Mouse (Mus musculus) stomach, embryonic 15.5 days (tissue): ENCODE results near the gene Zkscan5. TPM values are rescaled to one million over a fixed set of nuclear protein-coding genes. Genes with fewer than 3 reads are reported as not detected.
A peak's percentile ranks its signal among the peaks of the same experiment; 100 is the strongest.

ENCODE experiments used
- ATAC-seq: fragments of 200-750 bp; cut with Nextera tagmentation; 2 replicates; pipeline ENCODE4 v1.8.0; 2017; ENCODE audit warnings: low read depth, moderate number of reproducible peaks, moderate TSS enrichment; ENCODE audit not compliant: insufficient read depth, low FRiP score
- H3K27ac ChIP-seq: fragments of 300-500 bp; sonication (generic); 2 replicates; pipeline ENCODE4 v1.5.1; 2015; ENCODE audit warnings: mild to moderate bottlenecking, inconsistent platforms
- H3K27me3 ChIP-seq: fragments of 300-500 bp; sonication (generic); replicated peaks from 2 replicates; pipeline ENCODE4 v1.6.1; 2015; ENCODE audit warnings: inconsistent platforms
- H3K36me3 ChIP-seq: fragments of 300-500 bp; sonication (generic); 2 replicates; pipeline ENCODE4 v1.6.1; 2015; ENCODE audit warnings: inconsistent platforms
- H3K4me1 ChIP-seq: fragments of 300-500 bp; sonication (generic); 2 replicates; pipeline ENCODE4 v1.6.1; 2015; ENCODE audit warnings: inconsistent platforms
- H3K4me2 ChIP-seq: fragments of 300-500 bp; sonication (generic); 2 replicates; pipeline ENCODE4 v1.6.1; 2015; ENCODE audit warnings: mild to moderate bottlenecking, inconsistent platforms
- H3K4me3 ChIP-seq: fragments of 300-500 bp; sonication (generic); replicated peaks from 2 replicates; pipeline ENCODE4 v1.5.1; 2015; ENCODE audit warnings: inconsistent platforms
- H3K9ac ChIP-seq: fragments of 300-500 bp; sonication (generic); 2 replicates; pipeline ENCODE4 v1.6.1; 2015; ENCODE audit warnings: inconsistent platforms
- H3K9me3 ChIP-seq: fragments of 300-500 bp; sonication (generic); 2 replicates; pipeline ENCODE4 v1.6.1; 2016; ENCODE audit warnings: inconsistent platforms
- WGBS: fragments of 180-500 bp; shearing (Covaris S2); methylation state at CpG from one replicate; pipeline ENCODE4 v1.1.7; 2015; 5-methylcytosine and 5-hydroxymethylcytosine counted together
- polyA plus RNA-seq: library from polyadenylated mRNA; unstranded; fragments of >200 nt; fragmentation: Nextera tagmentation; extraction: Ambion mirVana; gene quantifications from 2 replicates; pipeline ENCODE4 v1.2.1, GENCODE M21; 2015

Gene Zkscan5
- 10.4 and 12.1 TPM in 2 replicates for polyA plus RNA-seq

DNA sequence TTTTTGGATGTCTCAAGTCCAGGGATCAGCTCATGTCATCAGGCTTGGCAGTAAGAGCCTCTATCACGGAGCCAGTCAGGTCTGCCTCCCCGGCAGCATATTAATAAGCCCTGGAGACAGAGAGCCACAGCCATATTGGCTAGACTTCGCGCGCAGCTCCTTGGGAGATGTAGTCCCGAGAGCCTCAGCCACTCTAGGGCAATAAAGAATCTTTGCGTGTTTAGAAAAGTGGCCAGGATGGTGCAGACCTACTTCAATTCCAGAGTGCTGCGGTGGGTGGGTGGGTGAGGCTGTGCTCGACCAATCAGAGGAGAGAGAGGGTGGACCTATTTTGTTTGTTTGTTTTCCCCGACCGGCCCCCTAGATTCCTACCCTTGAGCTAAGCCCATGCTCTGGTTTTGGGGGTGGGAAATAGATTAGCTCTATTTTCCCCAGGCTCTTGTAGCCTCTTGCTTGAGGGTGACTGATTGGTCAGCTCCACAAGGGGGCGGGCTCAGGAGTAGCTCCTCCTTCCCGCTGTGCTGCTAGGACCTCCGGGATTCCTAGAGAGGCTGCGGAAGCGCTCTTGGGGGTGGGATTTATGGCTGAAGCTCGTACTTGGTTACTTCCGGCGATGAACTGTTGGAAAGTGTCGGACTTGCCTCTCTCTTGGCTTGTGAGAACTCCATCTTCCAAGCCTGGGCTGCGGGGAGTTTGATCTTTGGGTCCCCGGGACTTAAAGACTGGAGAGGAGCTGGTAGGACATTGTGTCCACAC is at the start of gene Zkscan5:
Gene Zkscan5, plus strand, starts transcription at position 627 of the 756 bp plus-strand sequence.
- peak within 1 kb of the TSS; percentile 67 for H3K4me3 ChIP-seq
- ATAC-seq = peak; percentile 98
- under 1% methylated on average over 22 of the region's 22 CpGs for WGBS
- no peaks in the 10 kb centered on the region for H3K27me3 ChIP-seq
- H3K4me1 ChIP-seq = peaks cover 17% of the 10 kb centered on the region
- H3K9me3 ChIP-seq = no peaks in the 10 kb centered on the region
- 0 out of 2 replicates have a peak, but pooled peaks cover 6% of the 10 kb centered on the region for H3K36me3 ChIP-seq
- peak within 1 kb of the TSS; percentile 93 for H3K27ac ChIP-seq
- H3K9ac ChIP-seq = peak within 1 kb of the TSS; percentile 60
- H3K4me2 ChIP-seq = peak within 1 kb of the TSS; percentile 75

DNA sequence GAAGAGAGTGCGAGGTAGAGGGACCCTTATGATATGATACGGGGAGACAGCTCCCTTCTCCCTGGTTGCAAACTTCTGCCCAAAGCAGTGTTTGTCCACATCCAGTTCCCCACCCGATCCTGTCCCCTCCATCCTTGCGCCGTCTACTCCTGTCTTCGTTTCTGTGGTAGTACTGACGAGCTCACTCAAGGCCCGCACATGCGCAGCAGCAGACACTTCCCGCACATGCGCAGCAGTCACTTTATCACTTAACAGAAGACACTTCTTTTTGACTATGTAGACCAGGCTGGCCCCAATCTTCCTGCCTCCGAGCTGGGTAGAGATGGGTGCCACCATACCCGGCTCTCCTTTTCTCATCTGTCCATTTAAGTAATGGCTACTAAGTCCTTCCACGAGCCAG is 43.0 kb upstream of the Zkscan5 start:
- no peak for ATAC-seq
- Histone ChIP-seq H3K27ac (no peak overlapping the region), H3K27me3 (no peaks in the 10 kb centered on the region), H3K36me3 (peaks cover 19% of the 10 kb centered on the region), H3K9ac (no peak overlapping the region), H3K9me3 (no peaks in the 10 kb centered on the region), H3K4me3 (no peak overlapping the region), H3K4me1 (peaks cover 4% of the 10 kb centered on the region; the same call in 1 of the 2 replicates), H3K4me2 (no peak overlapping the region)
- WGBS = 96% methylated on average over 14 of the region's 14 CpGs

DNA sequence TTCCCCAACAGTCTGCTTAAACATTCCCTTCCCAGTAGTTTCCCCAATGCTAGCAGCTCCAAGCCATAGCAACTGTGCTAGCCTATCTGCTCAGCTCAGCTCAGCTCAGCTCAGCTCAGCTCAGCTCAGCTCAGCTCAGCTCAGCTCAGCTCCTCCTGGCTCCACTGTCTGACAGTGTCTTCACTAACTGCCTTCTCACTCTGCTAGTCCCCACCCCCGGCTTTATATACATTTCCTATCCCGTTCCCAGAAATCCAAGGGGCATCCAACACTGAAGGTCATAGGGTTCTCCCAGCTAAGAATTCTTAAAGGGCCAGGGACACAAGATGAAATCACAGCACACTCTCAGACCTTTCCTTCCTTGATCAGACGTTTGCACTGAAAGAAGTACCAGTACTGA is 39.7 kb upstream of the Zkscan5 start:
- no peak for ATAC-seq
- H3K27ac ChIP-seq = no peak overlapping the region
- no peak overlapping the region for H3K4me2 ChIP-seq
- WGBS = 58% methylated on average over 3 of the region's 3 CpGs
- H3K27me3 ChIP-seq = no peaks in the 10 kb centered on the region
- H3K9ac ChIP-seq = no peak overlapping the region
- no peaks in the 10 kb centered on the region for H3K9me3 ChIP-seq
- peaks cover 14% of the 10 kb centered on the region; the same call in 1 of the 2 replicates for H3K4me1 ChIP-seq
- no peak overlapping the region for H3K4me3 ChIP-seq
- H3K36me3 ChIP-seq = 0 out of 2 replicates have a peak, but pooled peaks cover 6% of the 10 kb centered on the region

DNA sequence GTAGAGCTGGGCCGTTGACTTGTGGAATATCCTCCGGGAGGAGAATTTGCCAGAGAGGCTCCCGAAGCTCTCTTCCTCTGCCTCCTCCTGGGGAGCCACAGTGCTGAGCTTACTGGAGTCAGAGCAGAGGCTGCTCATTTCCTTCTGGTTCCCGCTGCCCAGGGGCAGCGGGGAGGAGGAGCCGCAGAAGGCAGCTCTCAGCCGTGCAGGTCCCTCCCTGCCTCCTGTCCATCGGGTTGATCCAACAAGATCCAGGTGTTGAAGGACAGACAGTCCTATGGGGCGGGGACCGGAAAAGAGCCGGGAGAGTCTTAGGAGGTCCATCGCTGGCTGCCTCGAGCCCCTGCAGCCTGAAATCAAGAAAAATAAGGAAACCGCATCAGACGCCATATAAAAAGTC is 39.2 kb upstream of the Zkscan5 start:
- WGBS = 83% methylated on average over 15 of the region's 15 CpGs
- Histone ChIP-seq H3K9ac (no peak overlapping the region), H3K4me1 (peaks cover 14% of the 10 kb centered on the region; the same call in 1 of the 2 replicates), H3K4me3 (no peak overlapping the region), H3K4me2 (no peak overlapping the region), H3K27ac (no peak overlapping the region), H3K9me3 (no peaks in the 10 kb centered on the region), H3K27me3 (no peaks in the 10 kb centered on the region), H3K36me3 (0 out of 2 replicates have a peak, but pooled peaks cover 4% of the 10 kb centered on the region)
- no peak for ATAC-seq

DNA sequence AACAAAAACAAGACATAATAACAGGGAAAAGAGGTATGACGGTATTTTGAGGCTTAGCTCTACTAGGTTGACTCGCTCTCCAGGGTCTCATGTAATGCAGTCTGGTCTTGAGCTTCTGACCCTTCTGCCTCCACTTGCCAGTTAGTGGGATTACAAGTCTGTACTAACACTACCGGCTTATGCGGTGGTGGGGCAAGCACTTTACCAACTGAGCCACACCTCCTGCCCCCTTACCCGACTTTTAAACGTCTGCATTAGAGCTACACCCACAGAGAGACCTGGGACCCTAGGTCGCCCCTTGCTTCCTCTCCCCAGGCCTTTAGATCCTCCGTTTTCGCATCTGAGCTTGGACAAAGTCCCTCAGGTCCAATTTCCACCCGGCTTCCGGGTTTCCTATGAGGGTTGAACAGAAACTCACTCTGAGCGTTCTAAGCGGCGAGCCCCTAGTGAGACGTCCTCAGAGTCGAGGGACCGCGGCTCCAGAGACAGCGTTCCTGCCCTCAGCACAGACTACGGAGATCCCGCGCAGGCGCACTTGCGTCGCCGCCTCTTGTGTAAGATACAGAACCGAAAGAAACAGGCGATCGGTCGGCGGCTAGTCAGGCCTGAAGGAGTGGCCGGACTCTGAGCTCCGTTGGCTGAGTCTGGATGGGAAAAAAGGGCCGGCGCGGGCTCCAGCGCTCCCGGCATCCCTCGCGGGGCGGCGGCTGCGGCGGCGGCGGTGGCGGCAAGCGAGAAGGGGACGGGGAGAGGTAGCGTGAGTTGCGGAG is 37.6 kb upstream of the Zkscan5 start, which contains the start of the genes Ptcd1 and Cpsf4:
Gene Ptcd1, minus strand, starts transcription at position 573 of the 770 bp plus-strand sequence.
Gene Cpsf4, plus strand, starts transcription at position 678 of the 770 bp plus-strand sequence.
- peak within 1 kb of the TSS; percentile 87 for H3K27ac ChIP-seq
- H3K9ac ChIP-seq = peak within 1 kb of the TSS; percentile 84
- peak within 1 kb of the TSS; percentile 95 for H3K4me3 ChIP-seq
- no peaks in the 10 kb centered on the region for H3K9me3 ChIP-seq
- peak; percentile 95 for ATAC-seq
- peak within 1 kb of the TSS; percentile 80 for H3K4me2 ChIP-seq
- 0 out of 2 replicates have a peak, but pooled peaks cover 14% of the 10 kb centered on the region for H3K36me3 ChIP-seq
- no peaks in the 10 kb centered on the region for H3K27me3 ChIP-seq
- H3K4me1 ChIP-seq = peaks cover 14% of the 10 kb centered on the region; the same call in 1 of the 2 replicates
- under 1% methylated on average over 46 of the region's 51 CpGs for WGBS

DNA sequence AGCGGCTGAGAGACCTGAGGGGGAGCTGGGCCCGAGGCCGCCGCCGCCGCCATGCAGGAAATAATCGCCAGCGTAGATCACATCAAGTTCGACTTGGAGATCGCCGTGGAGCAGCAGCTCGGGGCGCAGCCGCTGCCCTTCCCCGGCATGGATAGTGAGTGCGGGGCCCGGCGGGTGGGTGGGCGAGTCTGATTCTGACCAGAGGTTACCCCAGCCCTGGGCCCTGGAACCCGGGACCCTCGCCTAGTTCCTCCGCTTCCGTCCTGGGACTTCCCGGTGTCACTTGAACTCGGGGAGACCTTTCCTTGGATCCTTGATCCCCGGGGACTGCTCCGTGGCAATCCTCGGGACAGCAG is 37.1 kb upstream of the Zkscan5 start:
- 0 out of 2 replicates have a peak, but pooled peaks cover 18% of the 10 kb centered on the region for H3K36me3 ChIP-seq
- 0% methylated on average over 28 of the region's 28 CpGs for WGBS
- peak overlapping the region; percentile 84 for H3K9ac ChIP-seq
- H3K4me3 ChIP-seq = peak overlapping the region; percentile 95
- H3K27me3 ChIP-seq = no peaks in the 10 kb centered on the region
- ATAC-seq = peak; percentile 2; the same call in 1 of the 2 replicates
- peak overlapping the region; percentile 75 for H3K27ac ChIP-seq
- H3K9me3 ChIP-seq = no peaks in the 10 kb centered on the region
- H3K4me2 ChIP-seq = peak overlapping the region; percentile 76
- H3K4me1 ChIP-seq = peaks cover 14% of the 10 kb centered on the region; the same call in 1 of the 2 replicates

DNA sequence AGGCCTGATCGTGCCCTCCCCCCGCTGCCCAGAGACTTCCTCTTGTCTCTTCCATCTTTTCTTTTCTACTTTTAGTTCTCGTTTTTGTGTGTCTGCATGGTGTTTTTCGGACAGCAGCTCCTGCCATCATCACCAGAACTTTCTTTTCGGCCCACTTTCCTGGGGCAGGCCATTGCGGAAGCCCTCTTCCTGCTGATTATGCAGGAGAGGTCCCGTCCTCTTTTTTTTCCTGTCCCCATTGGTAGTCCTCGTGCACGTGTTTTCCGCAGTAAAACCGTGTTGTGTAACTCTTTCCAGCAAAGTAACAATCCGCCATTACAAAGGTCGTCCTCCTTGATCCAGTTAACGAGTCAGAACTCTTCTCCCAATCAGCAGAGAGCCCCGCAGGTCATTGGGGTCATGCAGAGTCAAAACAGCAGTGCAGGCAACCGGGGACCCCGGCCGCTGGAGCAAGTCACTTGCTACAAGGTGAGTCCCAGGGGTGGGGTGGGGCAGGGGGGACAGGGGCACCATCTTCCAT is 25.8 kb upstream of the Zkscan5 start:
- Histone ChIP-seq H3K9ac (no peak overlapping the region), H3K27me3 (no peaks in the 10 kb centered on the region), H3K27ac (no peak overlapping the region), H3K4me1 (no peaks in the 10 kb centered on the region), H3K9me3 (no peaks in the 10 kb centered on the region), H3K4me3 (no peak overlapping the region), H3K36me3 (peaks cover 84% of the 10 kb centered on the region), H3K4me2 (no peak overlapping the region)
- 83% methylated on average over 18 of the region's 18 CpGs for WGBS
- ATAC-seq = no peak

DNA sequence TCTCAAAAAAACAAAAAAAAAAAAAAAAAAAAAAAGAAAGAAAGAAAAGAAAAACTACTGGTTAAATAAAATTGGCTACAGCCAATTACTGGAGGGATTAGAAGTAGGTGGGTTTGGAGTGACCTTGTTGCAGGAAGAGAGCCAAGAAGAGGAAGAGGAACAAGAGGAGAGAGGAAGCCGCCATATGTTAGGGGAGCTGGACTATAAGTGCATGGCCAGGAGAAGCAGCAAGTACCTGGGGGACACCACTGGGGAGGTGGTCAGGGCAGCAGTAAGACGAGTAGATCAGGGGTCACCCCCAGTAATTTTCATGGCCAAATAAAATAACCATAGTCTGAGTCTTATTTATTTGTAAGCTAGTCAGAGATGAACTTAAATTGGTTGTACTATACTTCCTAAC is 19.1 kb upstream of the Zkscan5 start:
- Histone ChIP-seq H3K4me1 (peaks cover 10% of the 10 kb centered on the region), H3K4me2 (no peak overlapping the region), H3K27ac (no peak overlapping the region), H3K9ac (no peak overlapping the region), H3K4me3 (no peak overlapping the region), H3K27me3 (no peaks in the 10 kb centered on the region), H3K36me3 (peaks cover 62% of the 10 kb centered on the region), H3K9me3 (no peaks in the 10 kb centered on the region)
- ATAC-seq = no peak
- WGBS = 77% methylated on average over 2 of the region's 2 CpGs

DNA sequence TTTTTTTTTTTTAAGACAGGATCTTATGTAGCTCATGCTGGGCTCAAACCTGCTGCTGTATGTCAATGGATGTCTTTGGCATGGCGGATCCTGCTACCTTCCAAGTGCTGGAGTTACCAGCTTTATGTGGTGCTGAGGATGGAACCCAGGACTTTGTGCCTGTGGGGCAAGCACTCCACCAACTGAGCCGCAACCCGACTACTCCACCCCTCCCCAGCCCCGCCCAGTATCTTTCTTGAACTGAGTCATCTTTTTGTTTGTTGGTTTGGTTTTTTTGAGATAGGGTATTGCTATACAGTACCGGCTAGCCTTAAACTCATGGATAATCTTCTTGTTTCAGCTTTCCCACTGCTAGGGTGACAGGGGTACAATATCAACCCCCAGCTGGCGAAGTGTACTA is 14.9 kb upstream of the Zkscan5 start:
- Histone ChIP-seq H3K4me2 (peak overlapping the region; percentile 65), H3K27me3 (no peaks in the 10 kb centered on the region), H3K4me3 (0 out of 2 replicates have a peak overlapping the region, but pooled peaks have one; percentile 75), H3K9me3 (no peaks in the 10 kb centered on the region), H3K27ac (no peak overlapping the region), H3K36me3 (peaks cover 31% of the 10 kb centered on the region), H3K9ac (no peak overlapping the region), H3K4me1 (peaks cover 13% of the 10 kb centered on the region)
- no peak for ATAC-seq
- 84% methylated on average over 6 of the region's 6 CpGs for WGBS

DNA sequence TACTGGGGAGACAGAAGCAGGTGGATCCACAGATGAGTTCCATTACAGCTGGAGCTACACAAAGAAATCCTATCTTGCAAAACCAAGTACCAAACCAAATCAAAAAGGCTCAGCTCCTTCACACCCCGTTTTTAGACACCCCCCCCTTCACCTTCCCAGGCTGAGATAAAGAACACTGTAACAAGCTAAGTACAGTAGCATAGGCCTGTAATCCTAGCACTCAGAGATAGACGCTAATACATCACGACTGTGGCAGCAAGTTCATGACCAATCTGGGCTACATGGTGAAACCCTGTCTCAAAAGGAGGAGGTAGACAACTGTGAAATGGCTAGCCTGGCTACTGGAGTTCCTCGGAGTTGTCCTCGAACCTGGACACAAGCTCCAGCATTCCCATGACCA is 14.0 kb upstream of the Zkscan5 start:
- Histone ChIP-seq H3K4me2 (peak overlapping the region; percentile 65), H3K4me1 (peaks cover 13% of the 10 kb centered on the region), H3K36me3 (peaks cover 30% of the 10 kb centered on the region; the same call in 1 of the 2 replicates), H3K9me3 (no peaks in the 10 kb centered on the region), H3K4me3 (peak overlapping the region; percentile 75), H3K27me3 (no peaks in the 10 kb centered on the region), H3K27ac (peak overlapping the region; percentile 80; the same call in 1 of the 2 replicates), H3K9ac (peak overlapping the region; percentile 54)
- WGBS = 32% methylated on average over 5 of the region's 5 CpGs
- ATAC-seq = no peak

DNA sequence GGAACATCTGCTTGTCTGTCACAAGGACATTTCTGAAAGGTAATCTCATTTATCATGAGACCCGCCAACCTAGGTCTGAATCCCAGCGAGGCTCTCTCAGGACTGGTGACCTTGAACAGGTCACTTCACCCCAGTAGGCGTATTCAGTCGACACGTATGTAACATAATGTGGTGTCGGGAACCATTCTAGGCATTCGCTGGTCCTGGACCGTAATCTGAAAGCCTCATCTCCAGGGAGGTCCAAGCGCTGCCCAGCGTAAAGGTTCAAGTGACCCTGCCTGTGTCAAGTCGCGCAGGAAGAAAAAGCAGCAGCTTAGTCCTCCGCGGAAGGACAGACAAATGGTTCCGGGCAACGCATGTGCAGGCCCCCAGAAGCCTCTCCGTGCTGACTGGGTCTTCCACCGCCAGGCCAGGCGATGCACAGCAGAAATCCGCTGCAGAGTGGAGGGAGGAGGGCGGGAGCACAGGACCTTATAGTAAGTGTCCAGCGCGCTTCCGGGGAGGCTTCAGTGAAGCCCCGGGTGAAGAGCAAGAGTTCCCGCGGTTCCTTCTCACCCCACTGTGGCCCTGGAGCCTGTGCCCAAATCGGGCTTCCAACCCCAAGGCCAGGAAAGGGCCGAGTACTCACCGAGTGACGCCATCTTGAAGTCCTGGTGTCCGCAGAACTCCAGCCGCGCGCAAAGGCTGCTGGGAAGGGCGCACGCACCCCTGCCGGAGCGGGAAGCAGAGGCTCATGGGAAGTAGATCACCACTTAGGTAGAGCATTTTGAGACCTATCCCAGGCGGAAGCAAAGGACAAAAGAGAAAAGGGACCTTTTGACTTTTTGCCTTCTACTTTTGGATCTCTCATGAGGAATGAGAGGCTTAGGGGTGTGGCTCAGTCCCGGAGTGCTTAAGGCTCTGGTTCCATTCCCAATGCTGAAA is 13.2 kb upstream of the Zkscan5 start:
- WGBS = under 1% methylated on average over 41 of the region's 41 CpGs
- peak overlapping the region; percentile 65 for H3K4me2 ChIP-seq
- peak overlapping the region; percentile 75 for H3K4me3 ChIP-seq
- peak overlapping the region; percentile 54 for H3K9ac ChIP-seq
- no peaks in the 10 kb centered on the region for H3K27me3 ChIP-seq
- peak; percentile 89 for ATAC-seq
- H3K27ac ChIP-seq = peak overlapping the region; percentile 80
- H3K36me3 ChIP-seq = 0 out of 2 replicates have a peak, but pooled peaks cover 29% of the 10 kb centered on the region
- H3K9me3 ChIP-seq = no peaks in the 10 kb centered on the region
- H3K4me1 ChIP-seq = peaks cover 13% of the 10 kb centered on the region
